Mouse (Mus musculus): ENCODE measurements around the gene Mup3.
"Not testable (repeated sequence)": the region's sequence is repeated elsewhere in the genome, so short reads cannot be mapped to it uniquely, and the experiment has no call there.

Mup3 gene

GRCm38 (mm10) chr4:62087241-62087640, at the start of gene Mup3:
TSS of gene Mup3 (minus strand) at chr4:62087342.
- no peak for DNase-seq (ENCODE audit: low read depth, low spot score)

- DNase-seq (ENCODE audit: low read depth, low spot score): no peak
These were observed 46.6 kb upstream of the Mup3 start for GRCm38 (mm10) chr4:62133706-62134105.

GRCm38 (mm10) chr4:62103366-62103765, 16.2 kb upstream of the Mup3 start:
- DNase-seq (ENCODE audit: low read depth, low spot score): not testable (repeated sequence)

- no peak for DNase-seq (ENCODE audit: low read depth, low spot score)
These were observed 811 bp upstream of the Mup3 start for GRCm38 (mm10) chr4:62087953-62088352.

GRCm38 (mm10) chr4:62082755-62083154, 4.4 kb downstream of the Mup3 start:
- DNase-seq (ENCODE audit: low read depth, low spot score): no peak

GRCm38 (mm10) chr4:62075126-62075525, 12.0 kb downstream of the Mup3 start:
- no peak for DNase-seq (ENCODE audit: low read depth, low spot score)

- DNase-seq (ENCODE audit: low read depth, low spot score): not testable (repeated sequence)
These were observed 32.4 kb downstream of the Mup3 start for GRCm38 (mm10) chr4:62054780-62055179.

GRCm38 (mm10) chr4:62054058-62054457, 33.1 kb downstream of the Mup3 start, which contains the start of gene Mup20:
TSS of gene Mup20 (minus strand) at chr4:62054158.
- not testable (repeated sequence) for DNase-seq (ENCODE audit: low read depth, low spot score)
